Mouse (Mus musculus) frontal cortex, postnatal 36 days (tissue): ENCODE measurements around the gene Rap1gap.

Experiments used
- DNase-seq, 2 experiments: peaks; one replicate each; pipeline ENCODE4 v3.0.0; 2022; ENCODE audit warnings: low spot score in 2 of 2

The Rap1gap gene

DNA sequence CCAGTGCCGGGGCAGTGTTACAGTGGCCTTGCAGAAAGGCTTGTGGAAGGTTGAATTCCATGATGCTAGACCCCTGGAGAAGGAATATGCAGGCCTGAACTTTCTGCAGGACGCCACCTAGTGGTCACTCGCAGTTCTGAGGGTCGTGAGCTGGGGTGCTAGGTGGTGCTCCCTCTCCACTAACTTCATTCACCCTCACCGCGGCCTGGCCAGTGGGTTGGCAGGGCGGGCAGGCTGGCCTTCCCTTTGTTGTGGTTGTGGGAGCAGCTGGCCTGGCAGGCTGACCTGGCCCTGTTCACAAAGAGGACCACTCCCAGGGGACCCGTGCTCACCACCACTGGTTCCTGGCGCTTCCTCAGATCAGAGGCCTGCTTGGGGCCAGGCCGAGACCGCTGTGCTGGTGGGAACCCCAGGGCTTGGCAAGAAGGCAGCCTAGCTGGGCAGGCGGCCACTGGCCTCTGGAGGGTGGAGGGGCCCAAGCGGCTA lies 80.0 kb downstream of the Rap1gap start:
- peak in 1 of 2 experiments; percentile 23 for DNase-seq

DNA sequence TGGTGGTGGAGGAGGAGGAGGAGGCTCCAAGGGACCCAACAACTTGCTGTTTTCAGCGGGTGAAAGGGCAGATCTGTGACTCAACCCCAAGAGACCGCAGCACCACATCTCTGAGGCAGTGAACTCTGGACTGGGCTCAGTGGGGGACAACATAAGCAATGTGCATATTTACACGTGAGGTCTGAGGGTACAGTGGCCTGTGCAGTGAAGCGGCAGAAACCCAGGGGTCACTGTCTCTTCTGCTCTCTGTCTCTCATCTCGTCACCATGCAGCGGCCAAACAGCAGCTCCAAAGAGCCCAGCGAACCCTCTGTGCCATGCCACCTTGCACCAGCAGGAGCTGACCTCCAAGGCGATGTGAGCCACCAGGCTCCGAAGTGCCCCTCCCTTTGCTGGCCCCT lies 82.6 kb downstream of the Rap1gap start:
- DNase-seq: no peak

DNA sequence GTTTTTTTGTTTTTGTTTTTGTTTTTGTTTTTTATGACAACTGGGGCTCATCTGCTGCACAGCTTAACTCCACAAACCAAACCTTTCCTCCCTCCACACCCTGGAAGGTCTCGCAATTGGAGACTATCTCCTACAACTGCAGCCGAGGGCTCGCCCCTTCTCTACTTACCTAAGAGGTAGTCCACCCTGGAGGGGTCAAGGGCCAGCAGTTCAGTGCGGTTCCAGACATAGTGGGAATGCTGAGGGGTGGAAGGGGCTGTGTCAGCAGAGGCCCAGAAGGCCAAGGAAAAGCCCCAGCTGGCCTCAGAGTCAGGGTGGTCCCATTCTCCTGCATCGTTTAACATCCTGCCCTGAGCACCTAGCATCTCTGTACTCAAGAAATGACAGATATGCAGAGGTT lies 83.1 kb downstream of the Rap1gap start:
- DNase-seq: no peak

DNA sequence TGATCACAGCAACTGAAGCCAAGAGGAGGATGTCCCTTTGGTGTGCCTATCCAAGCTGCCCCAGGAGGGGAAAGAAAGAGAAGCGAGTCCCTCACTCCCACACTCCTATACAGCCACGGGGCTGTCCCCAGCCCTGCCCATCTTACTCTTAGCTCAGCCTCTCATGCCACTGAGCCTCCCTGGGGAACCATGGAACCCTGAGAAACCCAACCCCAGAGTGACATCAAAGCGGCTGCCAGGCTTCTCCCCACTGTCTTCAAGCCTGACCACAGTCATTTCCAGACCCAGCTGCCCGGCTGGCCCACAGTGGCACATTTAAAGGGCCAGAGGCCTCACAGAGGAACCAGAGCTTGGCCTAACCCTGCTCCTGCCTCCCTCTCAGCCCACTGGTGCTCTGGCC lies 84.2 kb downstream of the Rap1gap start:
- no peak for DNase-seq

DNA sequence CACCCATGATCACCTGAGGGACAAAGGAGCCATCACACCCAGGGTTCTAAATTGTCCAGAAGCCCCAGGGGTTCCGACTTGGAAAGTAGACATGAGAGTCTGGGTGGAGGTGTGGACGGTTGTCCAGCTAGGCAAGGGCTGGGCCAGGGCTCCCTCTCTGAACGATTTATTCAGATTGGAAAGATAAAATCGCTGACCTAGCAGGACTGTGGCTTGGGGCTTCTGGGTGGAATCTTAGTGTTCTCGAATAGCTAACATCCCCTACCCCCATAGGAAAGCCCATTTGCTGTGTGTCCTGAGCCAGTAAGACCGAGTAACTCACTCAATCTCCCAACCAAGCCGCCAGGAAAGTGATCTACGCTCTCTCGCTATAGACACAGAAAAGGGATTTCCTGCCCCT lies 85.2 kb downstream of the Rap1gap start:
- DNase-seq: no peak

DNA sequence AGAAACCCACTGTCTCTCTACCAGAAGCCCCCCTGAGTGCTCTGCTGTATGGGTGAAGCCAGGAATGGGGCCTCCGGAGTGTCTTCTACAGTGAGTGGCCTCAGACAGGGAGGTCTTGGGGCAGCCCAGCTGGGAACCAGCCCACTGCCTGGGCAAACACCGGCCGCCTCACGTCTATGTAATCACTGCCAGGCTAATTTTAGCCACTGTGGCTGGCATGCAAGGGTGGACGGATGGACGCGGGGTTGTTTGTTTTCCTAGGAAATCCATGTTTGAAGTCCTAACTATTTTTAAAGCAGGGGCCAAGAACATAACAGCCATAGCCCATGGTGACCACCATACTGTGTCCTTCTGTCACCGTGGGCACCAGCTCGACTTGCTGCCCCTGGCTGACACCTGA lies 85.6 kb downstream of the Rap1gap start:
- DNase-seq: no peak

DNA sequence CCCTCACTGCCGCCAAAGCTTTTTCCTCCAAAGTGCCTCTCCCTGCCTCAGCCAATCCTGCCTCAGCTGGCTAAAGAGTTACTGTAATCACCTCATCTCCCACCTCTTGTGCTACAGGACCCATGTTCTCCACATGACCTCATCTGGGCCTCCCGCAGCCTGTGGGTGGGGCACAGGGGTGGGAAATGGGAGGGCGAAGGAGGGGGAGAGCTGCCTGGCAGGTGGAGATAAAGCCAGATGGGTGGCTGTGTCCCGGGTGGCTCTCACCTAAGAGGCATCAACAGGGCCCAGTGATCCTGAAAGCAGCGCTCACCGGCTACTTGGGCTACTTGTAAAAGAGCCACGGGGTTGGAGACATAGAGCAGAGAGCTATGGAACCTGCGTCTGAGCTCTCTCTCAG lies 86.8 kb downstream of the Rap1gap start:
- DNase-seq: no peak

DNA sequence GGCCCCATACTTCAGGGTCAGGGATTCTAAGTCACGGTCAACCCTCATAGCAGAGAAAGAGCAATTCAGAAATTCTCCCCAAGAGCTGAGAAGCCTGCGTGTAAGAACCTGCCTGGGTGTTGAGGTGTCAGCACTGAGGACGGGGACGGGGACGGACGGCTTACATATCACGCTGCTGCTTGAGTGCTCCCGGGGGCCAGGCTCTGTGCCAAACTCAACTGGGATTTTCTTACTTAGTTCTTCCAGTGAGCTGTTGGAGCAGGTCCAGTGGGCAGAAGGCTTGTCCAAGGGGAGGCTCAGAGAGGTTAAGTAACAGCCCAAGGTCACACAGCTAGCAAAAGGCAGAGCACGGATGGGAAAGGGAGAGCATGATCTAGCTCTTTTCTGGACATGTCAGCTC lies 87.2 kb downstream of the Rap1gap start:
- DNase-seq: no peak

- DNase-seq: no peak
These were observed 87.9 kb downstream of the Rap1gap start for GRCm38 (mm10) chr4:137752471-137752870.

DNA sequence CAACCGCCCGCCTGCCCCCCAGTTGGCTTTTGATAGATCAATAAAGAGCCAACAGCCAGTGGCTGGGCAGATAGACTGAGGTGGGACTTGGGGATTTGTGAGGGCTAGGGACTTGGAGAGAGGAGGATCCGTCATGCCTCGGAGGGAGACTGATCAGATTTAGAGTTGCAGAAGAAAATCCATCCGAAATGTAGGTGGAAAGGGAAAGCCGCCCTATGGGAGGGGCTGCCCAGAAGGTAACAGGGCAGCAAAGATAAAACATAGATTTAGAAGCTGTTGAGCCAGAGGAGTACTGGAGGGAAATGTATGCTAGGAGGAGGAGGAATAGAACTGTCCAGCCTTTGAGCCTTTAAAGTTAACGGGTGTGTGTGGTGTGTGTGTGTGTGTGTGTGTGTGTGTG lies 88.7 kb downstream of the Rap1gap start:
- no peak for DNase-seq

DNA sequence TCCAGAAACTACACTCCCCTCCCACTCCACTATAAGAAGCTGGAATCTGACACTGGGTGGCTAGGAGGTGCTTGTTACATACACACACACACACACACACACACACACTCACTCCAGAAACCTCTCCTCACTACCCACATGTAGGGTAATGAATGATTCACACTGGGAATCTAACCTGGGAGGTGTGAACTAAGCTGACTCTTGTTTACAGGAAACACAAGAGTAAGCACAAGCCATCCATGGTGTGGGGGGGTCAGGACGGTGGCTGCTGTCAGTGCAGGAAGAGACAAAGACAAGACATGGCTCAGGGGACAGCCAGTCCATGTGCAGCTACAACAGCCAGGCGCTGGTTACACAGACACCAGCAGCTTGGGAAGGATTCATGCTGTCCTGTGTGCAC lies 89.9 kb downstream of the Rap1gap start:
- DNase-seq: no peak

GRCm38 (mm10) chr4:137762886-137763285 lies 98.4 kb downstream of the Rap1gap start:
- DNase-seq: no peak

DNA sequence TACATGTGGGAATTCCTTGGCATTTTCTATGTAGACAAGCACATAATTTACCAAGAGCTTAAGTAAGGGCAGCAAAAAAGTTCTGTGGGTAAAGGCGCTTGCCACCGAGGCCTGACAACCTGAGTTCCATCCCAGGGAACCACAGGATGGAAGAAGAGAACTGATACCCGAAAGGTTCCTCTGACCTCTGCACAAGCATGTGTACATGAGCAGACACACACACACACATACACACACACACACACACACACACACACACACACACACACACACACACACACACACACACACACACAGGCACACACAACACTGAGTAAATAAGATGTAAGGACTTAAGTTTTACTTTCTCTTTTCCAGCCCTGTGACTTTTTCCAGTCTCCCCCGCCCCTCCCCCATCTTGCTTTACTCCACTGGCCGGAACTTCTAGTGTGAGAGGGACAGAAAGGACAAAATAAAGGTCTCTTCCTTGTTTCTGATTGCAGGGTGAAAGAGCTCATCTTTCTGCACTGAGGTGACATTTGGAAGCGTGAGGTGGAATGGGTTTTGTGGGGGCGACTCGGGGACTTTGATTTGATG lies 99.5 kb downstream of the Rap1gap start:
- no peak for DNase-seq

DNA sequence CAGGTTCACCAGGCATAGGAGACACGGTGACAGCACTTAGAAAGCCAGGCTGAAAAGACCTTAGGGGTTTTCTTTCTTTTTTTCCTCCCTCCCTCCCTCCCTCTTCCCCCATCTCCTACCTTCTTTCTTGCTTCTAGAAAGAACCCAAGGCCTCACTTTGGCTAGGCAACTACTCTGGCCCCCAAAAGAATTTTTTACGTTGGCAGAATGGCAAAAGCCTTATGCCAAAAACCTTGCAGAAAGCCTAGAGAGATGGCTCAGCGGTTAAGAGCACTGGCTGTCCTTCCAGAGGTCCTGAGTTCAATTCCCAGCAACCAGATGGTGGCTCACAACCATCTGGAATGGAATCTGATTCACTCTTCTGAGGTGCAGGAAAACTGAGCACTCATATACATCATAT lies 100.1 kb downstream of the Rap1gap start:
- no peak for DNase-seq

DNA sequence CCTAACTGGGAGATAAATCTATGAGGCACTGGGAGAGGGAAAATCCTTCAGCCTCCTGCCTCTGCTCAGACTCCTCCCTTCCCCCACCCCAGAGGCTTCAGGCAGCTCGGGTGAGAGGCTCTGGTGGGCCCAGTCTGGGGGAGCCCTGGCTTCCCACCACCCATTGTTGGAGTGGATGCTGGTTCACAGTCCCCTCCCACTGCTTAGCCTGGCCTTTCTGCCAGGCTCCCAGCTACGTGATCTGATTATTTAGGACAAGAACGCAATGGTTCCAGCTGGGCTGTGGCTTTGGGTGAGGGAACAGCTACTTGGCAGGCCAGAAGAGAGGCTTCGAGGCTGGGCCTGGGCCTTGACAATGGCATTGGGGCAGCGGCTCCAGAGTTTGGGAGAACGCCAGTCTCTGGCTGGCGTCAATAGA lies 101.0 kb downstream of the Rap1gap start:
- peak; percentile 33 to 56 for DNase-seq

DNA sequence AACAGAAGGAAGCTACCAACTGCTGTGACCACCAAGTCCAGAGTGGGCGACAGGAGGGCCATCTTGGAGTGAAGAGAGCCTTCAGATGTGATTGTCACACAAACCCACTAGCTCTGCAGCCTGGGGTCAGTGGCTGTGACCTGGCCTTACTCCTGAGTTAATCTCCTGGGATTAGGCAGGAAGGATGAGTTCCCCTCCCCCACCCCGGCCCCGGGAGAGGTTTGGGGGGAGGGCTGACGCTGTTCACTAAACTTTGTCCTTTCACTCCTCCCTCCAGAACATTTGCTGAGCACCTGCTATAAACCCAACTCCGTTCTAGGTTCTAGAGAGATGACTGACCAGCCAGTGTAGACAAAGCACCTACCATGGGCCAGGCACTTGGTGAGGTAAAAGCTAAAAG lies 101.8 kb downstream of the Rap1gap start:
- no peak for DNase-seq

DNA sequence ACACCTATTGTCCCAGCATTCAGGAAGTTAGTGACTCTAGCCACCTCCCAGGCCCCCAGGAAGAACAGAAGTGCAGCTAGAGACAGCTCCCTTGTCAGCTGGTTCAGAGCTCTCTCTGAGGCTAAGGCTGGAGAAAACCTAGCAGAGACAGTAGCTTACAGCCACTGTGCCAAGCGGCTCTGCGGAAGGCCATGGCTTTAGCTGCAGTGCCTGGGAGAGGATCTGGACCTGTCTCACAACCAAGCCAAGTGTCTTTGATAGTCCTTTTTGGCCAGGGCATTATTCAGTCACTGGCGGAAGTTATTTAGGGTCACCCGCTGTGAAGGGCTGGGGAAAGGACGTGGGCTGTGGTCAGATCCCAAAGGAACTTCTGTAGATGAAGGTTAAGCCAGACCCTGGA lies 103.9 kb downstream of the Rap1gap start:
- DNase-seq: no peak

GRCm38 (mm10) chr4:137768831-137769230 lies 104.3 kb downstream of the Rap1gap start:
- no peak for DNase-seq

- no peak for DNase-seq
These were observed 105.1 kb downstream of the Rap1gap start for GRCm38 (mm10) chr4:137769635-137770034.

- no peak for DNase-seq
These were observed 106.5 kb downstream of the Rap1gap start for GRCm38 (mm10) chr4:137770901-137771612.

GRCm38 (mm10) chr4:137771749-137772148 lies 107.2 kb downstream of the Rap1gap start:
- DNase-seq: no peak

GRCm38 (mm10) chr4:137772438-137773056 lies 108.0 kb downstream of the Rap1gap start:
- DNase-seq: no peak

- no peak for DNase-seq
These were observed 108.9 kb downstream of the Rap1gap start for GRCm38 (mm10) chr4:137773369-137773899.
